Mouse (Mus musculus) forebrain, embryonic 16.5 days (tissue): Measurements from ENCODE around the gene Ccdc177. TPM values are rescaled to one million over a fixed set of nuclear protein-coding genes. Genes with fewer than 3 reads are reported as not detected.
"Not testable (repeated sequence)": the region's sequence is repeated elsewhere in the genome, so short reads cannot be mapped to it uniquely, and the experiment has no call there.

Source experiments
- ATAC-seq: fragments of 200-750 bp; cut with Nextera tagmentation; 2 replicates; pipeline ENCODE4 v1.8.0; 2017; ENCODE audit warnings: mild to moderate bottlenecking, moderate library complexity
- H3K27ac ChIP-seq: fragments of 300-500 bp; sonication (generic); 2 replicates; pipeline ENCODE4 v1.5.1; 2014; ENCODE audit warnings: low read length, control low read depth
- H3K27me3 ChIP-seq: fragments of 300-500 bp; sonication (generic); replicated peaks from 2 replicates; pipeline ENCODE4 v1.6.1; 2014; ENCODE audit warnings: low read length; ENCODE audit not compliant: control insufficient read depth, insufficient read depth
- H3K36me3 ChIP-seq: fragments of 300-500 bp; sonication (generic); 2 replicates; pipeline ENCODE4 v1.6.1; 2014; ENCODE audit not compliant: control insufficient read depth, insufficient read depth
- H3K4me1 ChIP-seq: fragments of 300-500 bp; sonication (generic); replicated peaks from 2 replicates; pipeline ENCODE4 v1.6.1; 2014; ENCODE audit warnings: low read length; ENCODE audit not compliant: control insufficient read depth, insufficient read depth
- H3K4me2 ChIP-seq: fragments of 300-500 bp; sonication (generic); 2 replicates; pipeline ENCODE4 v1.6.1; 2014; ENCODE audit warnings: mild to moderate bottlenecking, low read length, control low read depth
- H3K4me3 ChIP-seq: fragments of 300-500 bp; sonication (generic); replicated peaks from 2 replicates; pipeline ENCODE4 v1.5.1; 2014; ENCODE audit warnings: mild to moderate bottlenecking, low read length, control low read depth
- H3K9ac ChIP-seq: fragments of 300-500 bp; sonication (generic); replicated peaks from 2 replicates; pipeline ENCODE4 v1.6.1; 2014; ENCODE audit warnings: low read depth, low read length, control low read depth
- H3K9me3 ChIP-seq: fragments of 300-500 bp; sonication (generic); 2 replicates; pipeline ENCODE4 v1.6.1; 2016; ENCODE audit warnings: low read length; ENCODE audit not compliant: control insufficient read depth
- WGBS: fragments of 180-500 bp; shearing (Covaris S2); extraction: QIAGEN DNeasy Blood & Tissue Kit; methylation state at CpG from one replicate; pipeline ENCODE4 v1.1.7; 2014; 5-methylcytosine and 5-hydroxymethylcytosine counted together
- polyA plus RNA-seq: library from polyadenylated mRNA; unstranded; fragments of >200 nt; fragmentation: Nextera tagmentation; extraction: Ambion mirVana; gene quantifications from 2 replicates; pipeline ENCODE4 v1.2.1, GENCODE M21; 2015

Ccdc177 gene
- polyA plus RNA-seq, 1 experiment from 2014 or later, result 4.5 TPM

DNA sequence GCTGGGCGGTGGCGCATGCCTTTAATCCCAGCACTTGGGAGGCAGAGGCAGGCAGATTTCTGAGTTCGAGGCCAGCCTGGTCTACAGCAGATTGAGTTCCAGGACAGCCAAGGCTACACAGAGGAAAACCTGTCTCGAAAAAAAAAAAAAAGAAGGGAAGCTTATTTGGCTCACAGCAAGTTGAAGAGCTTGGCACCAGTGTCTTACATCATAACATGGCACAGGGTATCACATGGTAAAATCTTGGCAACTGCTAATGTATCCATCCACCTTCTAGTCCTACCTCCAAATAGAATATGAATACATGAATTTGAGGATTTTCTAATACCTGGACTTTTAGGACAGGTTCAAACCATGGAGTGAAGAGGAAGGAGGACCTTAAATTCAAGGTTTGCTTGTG is 34.0 kb upstream of the Ccdc177 start:
- no peak overlapping the region for H3K9ac ChIP-seq
- no peaks in the 10 kb centered on the region for H3K27me3 ChIP-seq
- peaks cover 27% of the 10 kb centered on the region for H3K4me1 ChIP-seq
- no peak for ATAC-seq
- 92% methylated on average over 4 of the region's 4 CpGs for WGBS
- no peak overlapping the region for H3K4me2 ChIP-seq
- H3K36me3 ChIP-seq, result no peaks in the 10 kb centered on the region
- H3K9me3 ChIP-seq, result no peaks in the 10 kb centered on the region
- H3K4me3 ChIP-seq, result no peak overlapping the region
- no peak overlapping the region for H3K27ac ChIP-seq

DNA sequence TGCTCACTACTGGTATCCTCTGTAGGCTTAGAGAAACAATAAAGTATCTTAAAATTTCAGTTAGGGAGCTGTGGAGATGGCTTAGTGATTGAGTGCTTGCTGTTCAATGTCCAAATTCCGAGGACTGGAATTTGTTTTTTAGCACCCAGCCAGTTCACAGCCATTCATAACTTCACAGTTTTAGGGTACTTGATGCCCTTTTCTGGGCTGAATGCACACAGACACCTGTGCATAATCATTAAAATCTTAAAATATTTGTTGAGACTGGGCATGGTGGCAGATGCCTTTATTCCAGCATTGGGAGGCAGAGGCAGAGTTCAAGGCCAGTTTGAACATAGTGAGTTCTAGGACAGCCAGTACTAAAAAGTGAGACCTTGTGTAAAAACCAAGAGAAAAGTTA is 33.0 kb upstream of the Ccdc177 start:
- H3K27me3 ChIP-seq, result no peaks in the 10 kb centered on the region
- 82% methylated on average over 1 of the region's 1 CpGs for WGBS
- no peak overlapping the region for H3K9ac ChIP-seq
- H3K36me3 ChIP-seq, result no peaks in the 10 kb centered on the region
- H3K4me1 ChIP-seq, result peaks cover 27% of the 10 kb centered on the region
- no peak for ATAC-seq
- no peak overlapping the region for H3K27ac ChIP-seq
- no peak overlapping the region for H3K4me3 ChIP-seq
- H3K4me2 ChIP-seq, result no peak overlapping the region
- no peaks in the 10 kb centered on the region for H3K9me3 ChIP-seq

DNA sequence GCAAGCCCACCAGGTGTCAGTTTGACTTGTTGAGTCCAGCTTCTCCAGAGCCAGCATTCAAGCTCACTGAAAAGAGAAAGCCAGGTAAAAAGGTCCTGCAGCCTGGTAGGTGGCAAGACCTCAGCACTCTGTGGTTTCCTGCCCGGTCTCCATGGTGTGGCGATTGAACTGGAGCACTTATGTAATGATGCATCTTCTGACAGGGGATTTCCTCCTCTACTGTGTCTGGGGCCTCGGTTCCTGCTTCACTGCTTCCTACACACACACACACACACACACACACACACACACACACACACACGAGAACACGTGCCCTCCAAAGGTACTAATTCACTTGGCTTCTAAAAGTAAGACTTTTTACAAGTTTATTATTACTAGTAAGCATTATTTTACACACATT is 32.4 kb upstream of the Ccdc177 start:
- H3K9ac ChIP-seq, result no peak overlapping the region

DNA sequence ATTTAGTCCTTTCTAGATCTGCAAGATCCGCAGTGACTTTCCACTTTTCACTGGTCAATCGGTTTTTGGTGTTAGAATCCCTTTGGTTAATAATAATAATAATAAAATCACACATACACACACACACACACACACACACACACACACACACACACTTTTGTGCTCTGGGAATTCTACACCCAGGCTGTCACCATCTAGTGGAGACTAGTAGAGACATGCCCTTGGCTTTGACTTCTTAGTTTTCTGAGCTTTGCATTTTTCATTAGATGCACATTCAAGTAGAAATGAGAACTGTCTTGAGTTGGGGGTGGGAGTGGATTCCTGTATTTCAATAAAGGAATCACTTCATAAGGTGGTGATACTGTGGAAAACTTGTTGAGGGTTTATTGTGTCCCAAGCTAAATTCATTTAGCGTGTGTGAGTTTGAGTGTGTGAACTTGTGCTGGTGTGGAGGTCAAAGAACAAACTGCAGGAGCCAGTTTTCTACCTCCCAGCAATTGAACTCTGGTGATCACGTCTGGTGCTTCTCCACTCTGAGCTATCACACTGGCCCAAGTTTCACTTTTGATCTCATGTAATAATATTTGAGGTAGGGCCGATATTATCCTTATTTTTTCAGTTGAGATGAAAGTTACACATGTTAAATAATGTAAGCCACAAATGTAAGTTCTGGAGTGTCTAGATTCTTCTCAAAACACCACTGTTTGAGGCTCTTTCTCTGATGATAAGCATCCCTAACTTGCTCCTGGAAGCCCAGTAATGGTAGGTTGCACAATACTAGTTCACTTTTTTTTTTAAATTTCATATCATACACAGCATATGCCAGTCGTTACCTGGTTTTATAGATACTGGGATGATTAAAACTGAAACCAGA is 31.3 kb upstream of the Ccdc177 start:
- Histone ChIP-seq H3K36me3 (no peaks in the 10 kb centered on the region), H3K27me3 (no peaks in the 10 kb centered on the region), H3K9ac (no peak overlapping the region; the same call in 1 of the 2 replicates), H3K27ac (no peak overlapping the region), H3K4me1 (peaks cover 23% of the 10 kb centered on the region), H3K9me3 (no peaks in the 10 kb centered on the region), H3K4me2 (peak overlapping the region; percentile 88), H3K4me3 (peak overlapping the region; percentile 79)
- no peak for ATAC-seq
- WGBS, result 49% methylated on average over 6 of the region's 6 CpGs

More for the DNA sequence above, 32.4 kb upstream of the Ccdc177 start:
- H3K27me3 ChIP-seq, result no peaks in the 10 kb centered on the region
- H3K4me2 ChIP-seq, result no peak overlapping the region
- no peak overlapping the region for H3K4me3 ChIP-seq
- WGBS, result 78% methylated on average over 5 of the region's 5 CpGs
- ATAC-seq, result no peak
- no peaks in the 10 kb centered on the region for H3K36me3 ChIP-seq
- H3K27ac ChIP-seq, result no peak overlapping the region
- no peaks in the 10 kb centered on the region for H3K9me3 ChIP-seq
- H3K4me1 ChIP-seq, result peaks cover 23% of the 10 kb centered on the region

DNA sequence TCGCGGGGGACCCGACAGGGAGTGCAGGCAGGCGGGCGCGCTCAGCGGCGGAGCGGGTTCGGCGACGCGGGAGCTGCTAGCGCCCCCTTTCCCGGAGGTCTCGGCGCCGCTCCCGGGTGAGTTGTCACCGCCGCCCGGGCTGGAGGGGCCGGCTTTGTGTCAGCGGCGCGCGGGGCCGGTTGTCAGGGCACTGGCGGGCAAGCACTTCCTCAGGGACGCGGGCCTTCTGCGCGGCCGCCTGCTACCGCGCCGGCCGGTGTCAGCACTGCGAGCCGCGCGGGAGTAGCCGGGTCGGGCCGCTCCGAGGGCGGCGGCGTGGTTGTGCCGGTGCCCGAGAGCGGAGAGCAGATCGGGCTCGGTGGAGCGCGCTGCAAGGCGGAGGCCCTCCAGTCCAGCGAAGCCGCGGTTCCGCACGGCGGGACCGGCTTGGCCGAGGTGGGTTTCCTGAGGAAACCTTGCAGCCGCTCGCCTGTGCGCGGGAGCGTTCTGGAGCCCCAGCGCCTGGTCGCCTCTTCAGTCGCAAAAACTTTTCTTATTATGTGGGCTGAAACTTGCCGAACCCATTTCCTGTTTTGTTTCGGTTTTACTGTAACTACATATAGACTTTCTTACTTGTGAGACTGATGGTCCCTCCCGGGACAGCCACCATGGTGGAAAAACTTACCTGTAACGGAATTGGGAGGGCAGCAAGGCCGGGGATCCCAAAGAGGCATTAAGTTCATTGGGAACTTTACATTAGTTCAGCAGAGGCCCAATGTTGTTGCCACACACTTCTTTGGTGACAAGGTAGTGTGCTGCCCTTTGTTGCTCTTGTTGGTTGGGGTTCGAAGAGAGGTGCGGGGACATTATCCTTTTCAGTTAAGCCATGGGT is 30.4 kb upstream of the Ccdc177 start:
- peak overlapping the region; percentile 99 for H3K27ac ChIP-seq
- H3K4me1 ChIP-seq, result peaks cover 23% of the 10 kb centered on the region
- H3K36me3 ChIP-seq, result no peaks in the 10 kb centered on the region
- peak overlapping the region; percentile 88 for H3K4me2 ChIP-seq
- peak; percentile 83; the same call in 1 of the 2 replicates for ATAC-seq
- H3K27me3 ChIP-seq, result no peaks in the 10 kb centered on the region
- H3K9ac ChIP-seq, result peak overlapping the region; percentile 85
- H3K9me3 ChIP-seq, result no peaks in the 10 kb centered on the region
- WGBS, result under 1% methylated on average over 54 of the region's 80 CpGs
- H3K4me3 ChIP-seq, result peak overlapping the region; percentile 79

DNA sequence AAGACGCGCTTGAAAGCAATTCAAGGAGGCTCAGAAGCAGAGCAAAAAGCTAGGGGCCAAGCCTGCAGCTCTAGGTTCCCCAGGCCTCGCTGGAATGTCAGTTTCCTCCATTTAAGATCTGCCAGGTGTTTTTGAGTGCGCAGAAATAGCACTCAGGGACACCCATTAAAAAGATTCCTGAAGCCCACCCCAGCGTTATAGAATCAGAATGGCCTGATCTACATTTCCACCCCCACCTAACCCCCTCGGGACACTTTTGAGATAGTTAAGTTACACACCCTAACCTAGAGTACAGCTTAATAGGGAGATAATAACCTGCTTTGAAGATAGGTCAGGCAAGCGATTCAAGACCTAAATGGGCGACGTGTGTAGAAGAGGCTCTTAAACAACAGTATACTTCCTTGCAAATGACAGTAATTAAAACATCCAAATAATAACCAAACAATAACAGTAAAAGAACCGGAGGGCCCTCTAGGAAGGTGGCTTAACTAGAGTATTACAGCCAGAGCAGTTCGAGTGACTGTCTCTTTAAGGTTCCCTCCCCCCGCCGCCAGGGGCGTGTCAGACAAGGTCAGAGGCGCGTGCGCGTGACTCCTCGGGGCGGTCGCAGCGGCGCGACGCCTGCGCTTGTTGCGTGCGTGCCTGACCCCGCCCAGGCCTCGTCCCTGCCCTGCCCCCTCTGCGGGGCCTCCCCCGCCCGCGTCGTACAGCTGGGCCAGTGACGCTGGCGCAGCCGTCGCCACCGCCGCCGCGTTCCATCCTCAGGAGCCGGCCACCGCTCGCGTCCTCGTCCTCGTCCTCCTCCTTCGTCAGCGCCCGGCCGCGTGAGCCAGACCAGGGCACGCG is 29.6 kb upstream of the Ccdc177 start, which contains the start of gene Susd6:
Susd6 (plus strand) TSS at position 662 of the 846 bp plus-strand sequence.
- peak within 1 kb of the TSS; percentile 79 for H3K4me3 ChIP-seq
- peaks cover 17% of the 10 kb centered on the region for H3K4me1 ChIP-seq
- H3K27me3 ChIP-seq, result no peaks in the 10 kb centered on the region
- peak within 1 kb of the TSS; percentile 99 for H3K27ac ChIP-seq
- no peaks in the 10 kb centered on the region for H3K9me3 ChIP-seq
- peak within 1 kb of the TSS; percentile 85 for H3K9ac ChIP-seq
- 4% methylated on average over 42 of the region's 56 CpGs for WGBS
- peak within 1 kb of the TSS; percentile 88 for H3K4me2 ChIP-seq
- ATAC-seq, result peak; percentile 98
- no peaks in the 10 kb centered on the region for H3K36me3 ChIP-seq

DNA sequence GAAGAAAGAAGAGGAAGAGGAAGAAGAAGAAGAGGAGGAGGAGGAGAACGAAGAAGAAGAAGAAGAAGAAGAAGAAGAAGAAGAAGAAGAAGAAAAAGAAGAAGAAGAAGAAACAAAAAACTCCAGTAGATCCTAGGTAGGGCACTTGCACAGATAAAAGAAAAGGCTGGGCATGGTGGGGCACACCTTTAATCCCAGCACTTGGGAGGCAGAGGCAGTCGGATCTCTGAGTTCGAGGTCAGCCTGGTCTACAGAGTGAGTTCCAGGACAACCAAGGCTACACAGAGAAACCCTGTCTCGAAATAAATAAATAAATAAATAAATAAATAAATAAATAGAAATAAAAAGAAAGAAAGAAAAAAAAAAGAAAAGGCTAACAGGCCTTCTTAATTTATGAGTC is 28.8 kb upstream of the Ccdc177 start:
- not testable (repeated sequence) for H3K9ac ChIP-seq, H3K36me3 ChIP-seq, H3K4me3 ChIP-seq, H3K4me2 ChIP-seq, H3K27me3 ChIP-seq, ATAC-seq, H3K9me3 ChIP-seq, H3K27ac ChIP-seq
- 87% methylated on average over 4 of the region's 4 CpGs for WGBS
- peaks cover 17% of the 10 kb centered on the region for H3K4me1 ChIP-seq

DNA sequence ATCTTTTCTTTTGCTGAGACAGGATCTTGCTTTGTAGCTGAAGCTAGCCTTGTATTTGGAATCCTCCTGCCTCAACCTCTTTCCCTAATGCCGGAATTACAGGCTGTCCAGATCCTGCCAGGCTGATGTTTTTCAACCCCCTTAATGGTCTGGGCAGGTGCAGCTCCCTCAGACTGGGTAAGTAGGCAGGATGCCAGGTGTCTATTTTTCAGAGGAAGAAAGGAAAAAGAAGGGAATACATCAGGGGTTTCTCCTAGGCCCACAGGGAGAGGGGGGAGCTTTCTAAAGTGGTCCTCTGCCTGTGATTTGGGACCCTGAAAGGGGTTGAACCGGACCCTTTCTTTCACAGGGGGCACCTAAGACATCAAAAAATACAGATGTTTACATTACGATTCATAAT is 27.7 kb upstream of the Ccdc177 start:
- Histone ChIP-seq H3K4me3 (no peak overlapping the region), H3K9me3 (no peaks in the 10 kb centered on the region), H3K27ac (no peak overlapping the region), H3K4me2 (no peak overlapping the region), H3K9ac (no peak overlapping the region), H3K36me3 (no peaks in the 10 kb centered on the region), H3K27me3 (no peaks in the 10 kb centered on the region), H3K4me1 (peaks cover 17% of the 10 kb centered on the region)
- ATAC-seq, result no peak
- 85% methylated on average over 3 of the region's 3 CpGs for WGBS
